Mouse (Mus musculus) activated CD4-positive, CD25-positive, alpha-beta regulatory T cell, adult 4 months (primary cell): Measurements from ENCODE around the gene Unc13d. TPM values are rescaled to one million over a fixed set of nuclear protein-coding genes. Genes with fewer than 3 reads are reported as not detected.

Experiments used
- ATAC-seq: one replicate; pipeline ENCODE4 v1.8.0; 2017
- polyA plus RNA-seq, 2 experiments: library from polyadenylated mRNA; unstranded; fragments of 100-300 nt; shearing (Covaris generic); gene quantifications; one replicate each; pipeline ENCODE4 v1.2.1; 2017

Unc13d gene
- polyA plus RNA-seq, 2 experiments from 2014 or later = 68.6 to 116 TPM

DNA sequence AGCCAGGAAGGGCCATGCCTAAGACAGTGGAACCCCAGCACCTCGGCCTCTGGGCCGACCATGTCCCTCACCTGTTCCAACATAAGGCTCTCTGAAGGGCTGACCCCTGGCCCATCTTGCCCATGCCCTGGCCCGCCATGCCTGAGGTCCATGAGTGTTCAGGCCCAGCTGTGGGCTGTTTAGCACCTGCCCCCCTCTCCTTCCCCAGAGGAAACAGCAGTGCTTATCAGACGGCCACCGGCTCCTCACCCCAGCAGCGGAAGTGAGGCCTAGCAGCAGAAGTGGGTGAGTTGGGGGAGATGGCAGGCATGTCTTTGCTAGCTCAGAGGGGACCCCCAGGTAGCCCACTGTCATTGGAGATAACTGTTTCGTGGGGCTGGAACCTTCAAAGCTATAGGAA, 925 bp downstream of the Unc13d start:
- ATAC-seq = peak; percentile 50

DNA sequence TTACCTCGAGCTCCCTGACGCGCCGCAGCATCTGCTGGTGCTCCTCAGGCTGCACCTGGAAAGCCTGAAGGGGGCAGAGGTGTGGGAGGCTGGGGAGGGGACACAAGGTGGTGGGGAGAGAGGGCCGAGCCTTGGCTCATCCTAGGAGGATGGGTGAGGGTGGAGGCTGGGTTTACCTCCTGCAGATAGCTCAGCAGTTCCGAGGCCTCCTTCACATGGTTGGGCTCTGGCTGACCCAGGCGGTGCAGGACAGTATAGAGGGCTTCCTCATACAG, 1.6 kb downstream of the Unc13d start:
- ATAC-seq = no peak

DNA sequence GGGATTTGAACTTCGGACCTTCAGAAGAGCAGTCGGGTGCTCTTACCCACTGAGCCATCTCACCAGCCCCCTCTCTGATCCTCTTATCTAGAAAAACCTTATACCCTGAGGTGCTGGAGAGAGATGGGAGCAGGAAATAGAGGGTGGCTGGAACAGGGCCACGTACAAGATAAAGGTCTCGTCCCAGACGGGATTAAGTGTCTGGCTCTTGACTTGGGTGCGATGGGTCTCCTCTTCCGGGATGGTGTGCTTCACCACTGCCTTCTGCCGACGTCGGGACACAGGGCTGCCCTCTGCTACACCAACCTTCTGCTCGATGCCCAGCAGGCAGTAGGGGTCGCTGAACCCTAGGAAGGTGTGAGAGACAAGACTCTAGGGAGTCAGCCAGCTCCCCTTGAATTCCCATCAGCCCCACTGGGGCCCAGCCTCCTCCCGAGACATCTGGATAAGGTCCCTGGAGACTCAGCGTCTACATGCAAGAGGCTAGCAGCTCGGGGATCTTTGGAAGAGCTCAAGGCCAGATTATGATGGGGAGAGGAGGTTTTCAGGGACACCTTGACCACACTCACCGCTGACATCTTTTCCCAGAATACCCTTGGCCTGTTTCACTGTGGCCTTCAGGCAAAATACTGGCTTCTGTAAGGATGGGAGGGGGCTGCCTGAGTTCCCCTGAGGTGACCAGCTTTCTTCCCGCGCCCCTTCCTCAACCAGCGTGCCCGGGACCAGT, 2.1 kb downstream of the Unc13d start:
- no peak for ATAC-seq

DNA sequence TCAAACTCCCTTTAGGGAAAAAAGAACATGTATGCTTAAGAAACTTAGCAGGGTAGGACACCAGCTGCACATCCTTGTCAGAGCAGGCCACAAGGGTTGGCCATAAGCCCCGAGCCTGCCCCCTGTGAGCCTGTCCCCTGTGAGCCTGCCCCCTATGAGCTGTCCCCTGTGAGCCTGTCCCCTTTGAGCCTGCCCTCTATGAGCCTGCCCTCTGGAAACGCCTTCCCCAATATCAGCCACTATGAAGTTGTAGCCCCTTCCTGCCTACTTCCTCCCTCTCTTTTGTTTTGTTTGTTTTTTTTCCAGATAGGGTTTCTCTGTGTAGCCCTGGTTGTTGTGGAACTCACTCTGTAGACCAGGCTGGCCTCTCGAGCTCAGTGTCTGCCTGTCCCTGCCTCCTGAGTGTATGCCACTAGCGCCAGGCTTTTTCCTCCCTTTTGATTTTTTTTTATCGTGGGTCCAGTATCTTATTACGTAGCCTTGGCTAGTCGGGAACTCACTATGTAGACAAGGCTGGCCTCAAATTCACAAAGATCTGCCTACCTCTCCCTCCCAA, 3.2 kb downstream of the Unc13d start:
- ATAC-seq = no peak

DNA sequence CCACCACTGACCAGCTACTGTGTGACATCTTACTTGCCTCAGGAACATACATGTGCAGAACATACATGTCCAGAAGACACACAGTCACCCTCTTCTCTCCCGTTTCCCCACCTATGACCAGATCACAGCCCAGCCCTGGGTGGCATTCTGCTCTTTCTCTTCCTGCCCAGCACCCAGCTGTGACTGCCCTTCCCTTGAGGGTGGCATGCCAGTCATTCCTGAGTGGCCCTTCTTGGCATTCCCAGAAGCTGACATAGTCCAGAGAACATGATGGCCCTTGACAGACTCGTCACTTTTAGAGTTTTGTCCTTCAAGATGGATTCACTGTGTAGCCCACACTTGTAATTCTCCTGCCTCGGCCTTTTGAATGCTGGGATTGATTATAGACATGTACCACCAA, 5.2 kb downstream of the Unc13d start:
- ATAC-seq = no peak

DNA sequence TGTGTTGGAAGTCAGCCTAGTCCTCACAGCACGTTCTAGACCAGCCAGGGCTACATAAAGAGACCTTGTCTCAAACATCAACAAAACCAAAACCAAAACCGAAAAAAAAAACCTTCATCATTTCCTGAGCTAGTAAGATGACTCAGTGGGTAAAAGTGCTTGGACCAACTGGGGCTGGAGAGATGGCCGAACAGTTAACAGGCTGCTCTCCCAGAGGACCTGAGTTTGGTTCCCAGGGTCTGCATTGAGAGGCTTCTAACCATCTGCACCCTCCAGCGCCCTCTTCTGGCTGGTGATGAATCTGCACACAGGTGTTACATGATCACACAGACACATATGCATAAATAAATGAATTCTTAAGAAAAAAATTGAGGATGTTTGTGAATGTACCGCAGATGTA, 6.3 kb downstream of the Unc13d start:
- peak; percentile 72 for ATAC-seq

DNA sequence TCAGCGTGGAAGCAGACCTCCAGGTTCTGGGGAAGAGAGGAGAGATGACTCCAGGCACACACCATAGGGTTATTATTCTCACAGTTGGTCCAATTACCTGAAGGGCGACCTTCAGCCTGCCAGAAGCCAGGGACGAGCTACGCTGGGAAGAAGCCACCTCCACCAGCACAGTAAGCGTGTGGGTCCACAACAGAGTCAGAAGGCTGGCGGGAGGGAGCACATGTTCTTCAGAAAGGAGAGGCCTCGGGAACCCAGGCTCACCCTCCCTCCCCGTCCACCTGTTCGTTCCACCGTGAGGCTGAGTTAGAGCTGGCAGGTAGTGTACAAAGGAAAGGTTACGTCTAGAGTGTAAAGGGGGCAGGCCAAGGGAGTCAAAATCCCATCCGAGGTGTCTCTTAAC, 12.4 kb downstream of the Unc13d start:
- ATAC-seq = no peak

DNA sequence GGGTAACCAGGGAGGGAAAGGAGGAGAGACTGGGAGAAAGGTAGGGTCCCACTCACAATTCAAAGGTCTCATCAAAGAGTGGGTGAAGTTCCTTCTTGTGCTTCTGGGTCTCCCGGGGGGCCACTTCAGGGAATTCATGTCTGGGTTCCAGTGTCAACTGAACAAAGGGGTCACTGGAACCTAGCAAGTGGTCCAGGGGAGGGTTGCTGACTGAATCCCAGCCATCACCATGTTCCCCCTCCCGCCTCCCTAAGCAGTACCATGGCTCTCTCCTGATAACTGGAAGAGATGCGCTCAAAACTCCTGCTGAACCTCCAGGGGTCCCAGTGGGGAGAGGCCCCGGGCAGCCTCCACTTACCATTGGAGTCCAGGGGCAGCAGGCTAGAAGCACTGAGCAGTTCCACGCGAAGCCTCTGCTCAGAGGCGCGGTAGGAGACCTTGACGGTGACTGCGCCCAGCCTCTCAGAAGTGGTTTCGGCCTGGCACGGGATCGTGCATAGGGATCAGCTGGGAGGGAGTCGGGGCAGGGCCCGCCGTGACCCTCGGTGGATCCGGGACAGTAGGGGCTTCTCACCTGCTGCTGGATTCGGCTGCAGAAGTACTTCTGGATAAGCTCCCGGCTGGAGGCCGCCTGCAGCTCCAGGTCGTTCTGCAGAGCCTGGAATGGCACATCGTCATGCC, 13.4 kb downstream of the Unc13d start:
- no peak for ATAC-seq

DNA sequence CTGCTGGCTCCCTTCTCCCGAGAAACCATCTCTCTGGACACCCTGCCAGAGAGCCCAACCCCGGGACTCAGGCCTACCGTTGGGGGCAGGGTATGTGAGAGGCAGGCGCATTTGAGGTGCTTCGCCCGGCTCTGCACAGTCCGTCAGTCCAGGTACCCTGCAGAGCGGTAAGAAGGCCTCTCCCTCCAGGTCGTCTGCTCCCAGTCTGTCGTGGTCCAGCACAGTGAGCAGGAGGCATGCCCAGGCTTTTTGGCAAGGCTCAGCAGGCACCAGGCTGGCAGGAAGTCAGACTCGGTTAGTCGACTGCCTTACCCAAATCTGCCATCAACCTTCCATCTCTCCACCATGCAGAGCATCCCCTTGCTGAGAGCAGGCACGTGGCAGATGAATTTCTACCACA, 14.2 kb downstream of the Unc13d start:
- no peak for ATAC-seq

DNA sequence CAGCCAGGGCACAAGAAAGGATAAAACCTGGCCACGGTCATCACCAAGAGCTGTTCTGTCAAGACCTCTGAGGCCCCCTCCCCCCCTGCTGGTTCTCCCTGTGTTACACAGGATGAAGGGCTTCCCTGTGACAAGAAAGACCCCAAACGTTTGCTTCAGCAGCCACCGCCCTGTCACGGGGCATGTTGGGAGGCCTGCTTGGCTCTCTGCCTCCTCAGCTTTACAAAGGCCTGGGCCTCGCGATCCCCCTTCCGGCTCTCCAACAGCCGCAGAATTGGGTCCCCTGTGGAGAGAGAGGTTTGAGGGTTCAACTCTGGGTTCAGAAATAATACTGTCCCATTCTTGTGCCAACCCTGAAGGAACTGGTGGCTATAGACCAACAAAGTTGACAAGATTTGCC, 15.2 kb downstream of the Unc13d start:
- no peak for ATAC-seq

DNA sequence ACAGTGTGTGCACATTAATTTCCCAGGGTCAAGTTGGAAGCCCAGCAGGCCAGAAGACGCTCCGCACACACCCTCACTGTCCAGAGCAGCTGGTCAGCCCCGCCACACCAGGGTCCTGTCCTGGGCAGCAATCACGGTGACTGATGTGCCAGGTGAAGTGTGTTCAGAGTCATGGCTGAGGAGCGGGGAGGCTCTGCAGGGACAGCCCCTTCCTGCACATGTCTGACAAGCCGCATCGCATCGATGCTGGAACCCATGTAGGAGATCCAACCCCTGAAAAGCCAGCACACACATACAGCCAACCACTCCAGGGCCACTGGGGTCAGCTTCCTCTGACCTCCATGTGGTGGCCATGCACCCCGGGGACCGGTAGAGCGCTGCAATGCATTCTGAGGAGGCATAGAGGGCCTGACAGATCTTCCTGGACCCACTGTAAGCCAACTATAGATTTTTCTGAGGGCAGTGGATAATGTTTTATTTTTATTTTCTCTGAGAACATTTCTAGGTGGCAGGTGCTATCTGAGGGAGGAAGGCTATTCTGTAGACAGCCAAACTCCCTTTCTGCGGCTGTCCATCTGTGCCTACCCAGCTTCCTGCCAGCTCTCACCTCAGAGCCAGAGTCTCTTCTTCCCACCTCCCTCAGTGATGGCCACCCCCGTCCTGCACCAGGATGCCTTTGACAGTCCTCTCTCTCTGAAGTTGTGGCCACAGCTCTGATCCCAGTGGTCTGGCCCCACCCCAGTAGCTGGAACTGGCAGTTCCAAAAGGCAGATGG, 15.9 kb downstream of the Unc13d start:
- ATAC-seq = no peak

DNA sequence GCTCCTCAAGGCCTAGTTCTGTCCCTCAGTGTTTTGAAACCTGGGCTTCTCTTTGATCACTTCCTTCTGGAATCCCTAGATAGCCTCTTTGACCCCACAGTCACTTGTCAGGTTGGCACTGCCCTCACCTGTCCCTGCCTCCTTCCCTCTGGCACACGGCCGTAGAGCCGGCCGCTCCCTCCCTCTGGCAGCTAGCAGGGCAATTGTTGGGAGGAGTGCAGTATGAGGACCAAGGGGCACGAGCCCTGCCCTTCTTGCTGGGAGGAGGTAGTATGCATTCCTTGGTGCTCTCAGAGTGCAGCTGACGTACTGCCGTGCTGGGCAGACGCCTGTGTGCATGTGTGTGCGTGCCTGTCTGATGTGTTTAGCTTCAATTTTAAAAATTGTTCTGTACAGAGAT, 17.2 kb downstream of the Unc13d start:
- ATAC-seq = no peak

DNA sequence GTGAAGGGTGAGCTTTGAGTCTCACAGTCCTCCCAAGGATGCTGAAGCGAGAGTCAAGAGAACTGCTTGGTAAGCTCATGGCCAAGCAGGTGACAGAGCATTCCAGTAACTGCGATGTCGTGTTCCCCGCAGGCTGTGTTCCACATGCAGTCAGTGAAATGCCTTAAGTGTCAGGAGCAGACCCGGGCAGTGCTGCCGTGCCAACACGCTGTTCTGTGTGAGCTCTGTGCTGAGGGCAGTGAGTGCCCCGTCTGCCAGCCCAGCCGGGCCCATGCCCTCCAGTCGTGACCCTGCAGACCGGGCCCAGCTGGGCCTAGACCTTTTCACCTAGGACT, 18.1 kb downstream of the Unc13d start:
- no peak for ATAC-seq

DNA sequence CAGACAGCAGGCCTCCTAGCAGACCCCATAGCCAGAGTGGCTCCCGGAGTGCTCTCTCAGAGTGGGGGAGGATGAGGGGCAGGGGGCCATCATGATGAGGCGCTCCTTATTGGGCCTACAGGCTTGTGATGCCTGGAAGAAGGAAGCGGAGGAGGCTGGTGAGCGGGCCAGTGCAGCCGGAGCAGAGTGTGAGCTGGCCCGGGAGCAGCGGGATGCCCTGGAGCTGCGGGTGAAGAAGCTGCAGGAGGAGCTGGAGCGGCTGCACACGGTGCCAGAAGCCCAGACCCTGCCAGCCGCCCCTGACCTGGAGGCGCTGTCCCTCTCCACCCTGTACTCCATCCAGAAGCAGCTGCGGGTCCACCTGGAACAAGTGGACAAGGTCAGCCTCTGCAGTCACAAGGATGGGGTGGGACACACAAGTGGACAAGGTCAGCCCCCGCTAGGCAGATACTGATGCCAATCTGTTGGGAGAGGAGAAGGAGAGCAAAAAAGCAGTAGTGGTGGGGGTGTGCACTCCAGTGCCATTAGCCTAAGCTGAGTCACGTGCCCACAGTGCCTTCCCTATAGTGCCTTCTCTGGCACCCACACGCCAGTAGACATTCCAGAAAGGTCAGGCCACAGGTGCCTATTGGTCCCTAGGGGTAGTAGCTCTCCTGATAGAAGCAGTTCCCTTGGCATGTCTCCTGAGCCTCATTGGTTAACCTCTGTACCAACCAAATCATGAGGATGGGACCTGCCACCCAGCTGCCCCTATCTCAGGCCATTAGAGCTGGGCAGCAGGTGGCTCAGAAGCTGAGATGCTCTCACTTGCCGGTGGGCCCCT, 18.7 kb downstream of the Unc13d start:
- no peak for ATAC-seq

DNA sequence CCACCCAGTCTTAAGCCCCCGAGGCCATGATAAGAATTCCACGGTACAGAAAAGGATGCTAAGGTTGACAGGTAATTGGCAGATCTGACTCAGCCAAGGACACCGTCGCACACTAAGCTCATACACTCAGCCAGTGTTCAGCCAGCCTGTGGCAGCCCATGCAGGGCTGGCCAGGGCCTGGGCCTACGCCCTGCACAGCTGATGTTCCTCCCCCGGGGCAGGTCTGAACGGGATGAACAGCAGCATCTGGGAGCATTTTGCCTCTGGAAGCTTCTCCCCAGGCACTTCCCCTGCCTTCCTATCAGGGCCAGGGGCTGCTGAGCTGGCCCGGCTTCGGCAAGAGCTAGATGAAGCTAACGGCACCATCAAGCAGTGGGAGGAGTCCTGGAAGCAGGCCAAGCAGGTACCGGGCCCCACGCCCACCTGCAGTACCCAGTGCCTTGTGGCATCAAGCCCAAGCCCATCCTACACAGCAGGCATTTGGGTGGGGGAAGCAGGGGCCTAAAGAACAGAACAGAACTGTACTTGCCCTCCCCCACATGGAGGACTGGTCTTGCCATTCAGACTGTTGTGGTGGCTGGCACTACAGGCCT, 19.6 kb downstream of the Unc13d start:
- ATAC-seq = no peak

DNA sequence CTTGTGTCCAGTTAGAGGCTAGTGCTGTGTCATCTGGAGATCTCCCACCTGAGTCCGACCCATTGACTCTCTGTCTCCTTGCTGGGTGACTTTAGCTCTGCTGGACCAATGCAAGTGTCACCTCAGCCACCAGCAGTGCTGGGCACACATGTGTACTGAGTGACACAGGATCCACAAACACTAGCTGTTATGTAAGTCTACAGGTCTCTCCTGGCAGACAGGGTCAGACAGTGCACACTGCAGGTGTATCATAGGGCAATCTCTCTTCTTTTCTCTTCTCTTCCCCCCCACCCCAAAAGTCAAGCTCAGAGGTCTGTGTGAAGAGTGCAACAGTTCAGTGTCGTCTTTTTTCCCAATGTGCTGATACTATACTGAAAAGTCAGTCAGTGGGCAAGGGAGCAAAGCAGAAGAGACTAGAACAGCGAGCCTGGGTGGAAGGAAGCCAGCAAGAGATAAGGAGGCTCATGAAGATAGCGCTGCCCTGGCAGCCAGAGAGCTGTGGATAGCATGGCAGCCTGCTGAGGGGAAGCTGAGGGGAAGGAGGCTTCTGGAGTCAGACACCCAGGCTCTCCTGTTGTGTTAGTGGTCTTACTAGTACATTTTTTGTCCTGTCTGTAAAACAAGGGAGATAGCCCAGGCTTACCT, 20.4 kb downstream of the Unc13d start:
- ATAC-seq = no peak

DNA sequence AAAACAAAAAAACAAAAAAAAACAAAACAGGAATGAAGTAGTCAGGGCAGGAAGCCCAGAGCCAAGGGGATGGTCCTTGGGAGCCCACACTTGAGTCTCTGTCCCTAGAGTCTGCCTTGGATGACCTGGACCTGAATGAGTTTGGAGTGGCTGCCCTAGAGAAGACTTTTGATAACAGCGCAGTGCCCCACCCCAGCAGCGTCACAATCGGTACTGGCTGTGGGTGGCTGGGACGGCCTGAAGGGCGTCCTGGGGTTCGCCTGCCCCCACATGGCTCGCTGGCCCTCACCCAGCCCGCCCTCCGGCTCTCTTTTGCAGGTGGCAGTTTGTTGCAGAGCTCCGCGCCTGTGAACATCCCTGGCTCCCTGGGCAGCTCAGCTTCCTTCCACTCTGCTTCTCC, 21.9 kb downstream of the Unc13d start:
- ATAC-seq = no peak

DNA sequence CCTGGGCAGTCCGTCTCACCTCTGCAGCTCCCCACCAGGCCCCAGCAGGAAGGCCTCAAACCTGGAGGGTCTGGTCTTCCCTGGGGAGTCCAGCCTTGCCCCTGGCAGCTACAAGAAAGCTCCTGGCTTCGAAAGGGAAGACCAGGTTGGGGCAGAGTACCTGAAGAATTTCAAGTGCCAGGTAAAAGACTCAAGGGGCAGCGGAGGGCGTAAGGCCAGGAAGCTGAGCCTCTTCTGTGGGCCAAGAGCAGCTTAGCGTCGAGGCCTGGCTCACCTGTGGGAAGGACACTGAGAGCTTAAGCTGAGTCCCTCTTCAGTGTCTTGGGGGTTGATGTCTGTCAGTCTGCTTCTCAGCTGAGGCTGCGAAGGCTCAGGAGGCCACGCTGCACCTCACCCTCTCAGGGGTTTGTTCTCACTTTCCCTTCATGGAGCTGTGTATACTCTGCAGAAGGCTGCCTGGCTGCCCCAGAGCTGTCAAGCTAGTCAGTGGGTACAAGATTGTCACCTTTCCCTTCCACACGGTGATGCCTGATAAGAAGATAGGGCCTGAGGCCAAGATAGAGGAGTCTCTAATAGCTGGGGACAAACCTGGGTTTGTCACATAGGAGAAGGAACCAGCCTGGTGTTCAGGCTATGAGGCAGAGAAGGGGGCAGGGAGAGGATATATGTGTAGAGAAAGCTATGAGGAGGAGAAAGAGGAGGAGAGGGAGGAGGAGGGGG, 24.1 kb downstream of the Unc13d start:
- ATAC-seq = no peak

DNA sequence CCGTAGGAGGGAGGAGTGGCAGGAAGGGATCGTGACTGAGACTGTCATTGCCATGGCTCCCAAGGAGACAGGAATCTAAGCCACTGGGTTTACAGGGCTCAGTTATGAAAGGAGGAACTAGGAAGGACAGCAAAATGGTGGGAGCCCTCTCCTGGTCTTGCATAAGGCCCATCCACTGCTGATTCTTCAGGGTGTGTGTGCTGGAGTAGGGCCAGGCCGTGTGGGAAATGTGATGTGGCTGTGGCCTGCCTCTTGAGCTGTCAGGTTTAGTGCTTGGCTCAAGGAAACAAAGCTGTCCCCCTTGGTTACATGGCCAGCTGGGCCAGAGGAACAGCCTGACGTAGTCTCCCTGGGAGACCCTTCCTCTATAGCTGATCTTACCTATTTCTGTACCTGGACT, 27.6 kb downstream of the Unc13d start:
- no peak for ATAC-seq

DNA sequence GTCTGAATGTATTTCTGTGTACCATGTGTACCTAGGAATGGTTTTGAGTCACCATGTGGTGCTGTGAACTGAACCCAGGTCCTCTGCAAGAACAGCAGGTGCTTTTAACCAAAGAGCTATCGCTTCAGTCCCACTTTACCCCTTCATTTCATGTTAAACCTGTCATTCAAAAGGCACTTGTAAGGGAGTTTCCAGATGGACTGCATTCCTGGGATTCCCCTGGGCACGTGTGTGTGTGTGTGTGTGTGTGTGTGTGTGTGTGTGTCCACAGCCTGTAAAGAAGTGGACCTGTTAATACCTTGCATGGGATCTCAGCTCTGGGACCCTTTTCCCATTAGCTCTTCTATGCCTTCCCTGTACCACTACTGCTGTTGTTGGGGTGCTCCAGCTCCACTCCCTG, 28.2 kb downstream of the Unc13d start:
- no peak for ATAC-seq

DNA sequence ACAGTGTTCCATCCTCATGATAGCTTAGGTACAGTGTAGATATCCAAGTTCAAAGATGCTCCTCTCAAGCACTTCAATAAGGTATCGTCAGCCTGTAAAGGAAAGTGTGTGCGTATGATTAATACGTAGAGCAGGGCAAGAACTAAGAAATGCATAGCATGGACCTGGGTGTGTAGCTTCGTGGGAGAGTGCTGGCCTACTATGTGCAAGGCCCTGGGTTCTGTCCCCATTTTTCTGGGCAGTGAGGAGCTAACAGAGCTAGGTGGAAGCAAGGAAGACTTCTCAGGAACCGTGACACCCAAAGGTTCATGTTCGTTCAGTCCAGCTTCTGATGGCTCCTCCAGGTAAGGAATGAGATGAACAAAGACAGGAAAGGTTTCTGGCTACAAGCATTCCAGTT, 32.6 kb downstream of the Unc13d start:
- ATAC-seq = no peak
